ENCODE assay signal across 29 mouse cellular contexts in the genomic region with DNA sequence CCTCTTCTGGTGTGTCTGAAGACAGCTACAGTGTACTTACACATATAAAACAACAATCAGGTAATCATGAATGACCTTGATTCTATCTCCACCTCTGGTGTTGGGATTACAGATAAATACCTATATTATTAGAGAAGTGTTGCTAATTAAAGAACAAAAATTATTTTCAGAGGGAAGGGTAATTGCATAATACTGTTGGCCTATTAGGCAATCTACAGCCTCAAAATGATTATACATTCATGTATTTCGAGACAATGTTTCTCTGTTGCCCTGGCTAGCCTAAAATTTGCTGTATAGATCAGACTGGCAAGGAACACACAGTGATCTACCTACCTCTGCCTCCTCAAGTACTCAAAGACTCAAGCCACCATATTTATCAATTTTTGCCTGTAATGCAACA. TPM values are rescaled to one million over a fixed set of nuclear protein-coding genes. Genes with fewer than 3 reads are reported as not detected.
"Had no signal": no experiment of that assay in that cellular context is flagged by ENCODE, and none has a peak within 500 bp of the region (broad histone marks: within the 10 kb centered on the region; RNA-seq: fewer than 3 reads in every experiment).

No protein-coding gene starts in this region.

- ATAC-seq: forebrain, embryonic 13.5 days; forebrain, embryonic 14.5 days; forebrain, embryonic 15.5 days; forebrain, embryonic 16.5 days; forebrain, postnatal 0 days had no signal

- H3K9me3 ChIP-seq: embryonic facial prominence, embryonic 10.5 days; embryonic facial prominence, embryonic 12.5 days; embryonic facial prominence, embryonic 13.5 days; embryonic facial prominence, embryonic 15.5 days; forebrain, embryonic 10.5 days; forebrain, embryonic 12.5 days; forebrain, embryonic 13.5 days; forebrain, embryonic 15.5 days had no signal

- H3K9ac ChIP-seq: embryonic facial prominence, embryonic 12.5 days; embryonic facial prominence, embryonic 13.5 days; embryonic facial prominence, embryonic 15.5 days; forebrain, embryonic 12.5 days; forebrain, embryonic 13.5 days; forebrain, embryonic 15.5 days; forebrain, postnatal 0 days had no signal

- H3K4me2 ChIP-seq: embryonic facial prominence, embryonic 12.5 days; embryonic facial prominence, embryonic 13.5 days; embryonic facial prominence, embryonic 15.5 days; forebrain, embryonic 12.5 days; forebrain, embryonic 13.5 days; forebrain, embryonic 15.5 days had no signal

- H3K4me1 ChIP-seq: embryonic facial prominence, embryonic 10.5 days; embryonic facial prominence, embryonic 12.5 days; embryonic facial prominence, embryonic 13.5 days; forebrain, embryonic 10.5 days; forebrain, embryonic 13.5 days; forebrain, embryonic 15.5 days had no signal

- DNase-seq: cerebellum, adult 9-10 months; cerebellum, adult 9-11 months; cerebellum, postnatal 10 days; cerebellum, postnatal 14 days; cerebellum, postnatal 25 days; cerebellum, postnatal 36 days; embryo, embryonic 11 days; forebrain, postnatal 0 days; gastrocnemius, adult 2 months; gastrocnemius, postnatal 10 days; gastrocnemius, postnatal 14 days; gastrocnemius, postnatal 25 days; gastrocnemius, postnatal 36 days; heart, adult 11 months; heart, adult 18-20 months; heart, adult 2 months had no signal

- H3K27me3 ChIP-seq: embryonic facial prominence, embryonic 12.5 days; embryonic facial prominence, embryonic 13.5 days; embryonic facial prominence, embryonic 15.5 days; forebrain, embryonic 12.5 days; forebrain, embryonic 13.5 days; forebrain, embryonic 15.5 days had no signal

- H3K4me3 ChIP-seq: embryonic facial prominence, embryonic 10.5 days; embryonic facial prominence, embryonic 12.5 days; embryonic facial prominence, embryonic 13.5 days; embryonic facial prominence, embryonic 15.5 days; erythroblast, embryonic 14.5 days; forebrain, embryonic 10.5 days; forebrain, embryonic 12.5 days; forebrain, embryonic 13.5 days; forebrain, embryonic 15.5 days; gastrocnemius, adult 2 months; heart, adult 2 months had no signal

- H3K27ac ChIP-seq: embryonic facial prominence, embryonic 10.5 days; embryonic facial prominence, embryonic 12.5 days; embryonic facial prominence, embryonic 13.5 days; embryonic facial prominence, embryonic 15.5 days; forebrain, embryonic 10.5 days; forebrain, embryonic 12.5 days; forebrain, embryonic 13.5 days; forebrain, embryonic 15.5 days; gastrocnemius, adult 2 months; heart, adult 2 months had no signal

RNA-seq across cellular contexts. Expression of a gene that starts 36.1 kb away (rescaled TPM):
- total RNA-seq: common myeloid progenitor, adult 5-6 weeks; granulocyte monocyte progenitor cell, adult 5-6 weeks had no signal
- polyA plus RNA-seq: erythroblast, embryonic 14.5 days had no signal
